Mouse (Mus musculus) lung, postnatal 0 days (tissue): ENCODE results near the gene Adap2.

Experiments
- CTCF ChIP-seq: IDR thresholded peaks from 2 replicates; pipeline ENCODE4 v1.5.1; 2016; ENCODE audit warnings: antibody characterized with exemption, mild to moderate bottlenecking
- EP300 ChIP-seq: IDR thresholded peaks from 2 replicates; pipeline ENCODE4 v1.6.1; 2016; ENCODE audit warnings: antibody characterized with exemption, mild to moderate bottlenecking, control low read depth

DNA sequence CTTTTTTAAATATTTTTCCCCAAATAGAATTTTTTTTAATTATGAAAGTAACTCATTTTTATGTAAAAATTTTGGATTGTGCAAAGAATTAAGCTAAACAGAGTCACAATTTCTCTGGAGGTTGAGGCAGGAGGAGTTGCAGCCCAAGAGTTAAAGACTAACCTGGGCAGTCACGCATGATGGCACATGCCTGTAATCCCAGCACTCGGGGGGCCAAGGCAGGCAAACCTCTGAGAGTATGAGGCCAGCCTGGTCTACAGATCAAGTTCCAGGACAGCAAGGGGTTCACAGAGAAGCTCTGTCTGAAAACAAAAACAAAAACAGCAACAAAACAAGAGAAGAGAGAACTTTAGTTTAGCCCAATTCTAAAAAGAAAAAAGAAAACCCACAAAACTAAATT is 10.3 kb downstream of the Adap2 start:
- TF ChIP-seq CTCF (no peak), EP300 (no peak)
